8 mouse cellular contexts compared by ENCODE assay signal in genomic region chr1:155233931-155234607, GRCm38 (mm10). TPM values are rescaled to one million over a fixed set of nuclear protein-coding genes. Genes with fewer than 3 reads are reported as not detected.
DNase-seq lines count a peak whose midpoint lies in the region; ATAC-seq and TF ChIP-seq lines count a peak whose summit lies in the region.

No protein-coding gene starts in this region.

- peak; percentile 73 for DNase-seq in right cerebral cortex, adult 18-20 months
- DNase-seq in right cerebral cortex, postnatal 25 days, result no peak
- peak; percentile 51 for DNase-seq in forebrain, embryonic 10.5 days (ENCODE audit: extremely low spot score, low spot score)
- DNase-seq in lung, adult 2 months, result peak; percentile 38

- peaks cover 92% of the 10 kb centered on the region for H3K4me1 ChIP-seq in forebrain, embryonic 10.5 days
- peaks cover 95% of the 10 kb centered on the region for H3K4me1 ChIP-seq in heart, embryonic 13.5 days
- peaks cover 53% of the 10 kb centered on the region for H3K4me1 ChIP-seq in kidney, embryonic 14.5 days (ENCODE audit: control insufficient read depth, insufficient read depth, low read length)
- no peaks in the 10 kb centered on the region; the same call in 1 of the 2 replicates for H3K4me1 ChIP-seq in lung, adult 2 months (ENCODE audit: control insufficient read depth, insufficient read depth, low read length)
- H3K4me1 ChIP-seq in neural tube, embryonic 14.5 days (ENCODE audit: control insufficient read depth, insufficient read depth, low read length), result peaks cover 53% of the 10 kb centered on the region

- peak overlapping the region; percentile 75 for H3K9ac ChIP-seq in heart, embryonic 13.5 days
- peak overlapping the region; percentile 25; the same call in 1 of the 2 replicates for H3K9ac ChIP-seq in kidney, embryonic 14.5 days (ENCODE audit: low read depth, low read length)
- H3K9ac ChIP-seq in neural tube, embryonic 14.5 days (replicated peaks; ENCODE audit: low read depth, low read length), result peak overlapping the region; percentile 28; the same call in 1 of the 2 replicates

- H3K36me3 ChIP-seq in forebrain, embryonic 10.5 days (replicated peaks), result peaks cover 4% of the 10 kb centered on the region; the same call in 1 of the 2 replicates
- peaks cover 34% of the 10 kb centered on the region for H3K36me3 ChIP-seq in heart, embryonic 13.5 days
- no peaks in the 10 kb centered on the region for H3K36me3 ChIP-seq in kidney, embryonic 14.5 days (ENCODE audit: control insufficient read depth, insufficient read depth, low read length)
- H3K36me3 ChIP-seq in neural tube, embryonic 14.5 days (ENCODE audit: control insufficient read depth, insufficient read depth, low read length), result no peaks in the 10 kb centered on the region

- 0 out of 2 replicates have a peak, but pooled peaks cover 4% of the 10 kb centered on the region for H3K27me3 ChIP-seq in forebrain, embryonic 10.5 days (ENCODE audit: poor library complexity, severe bottlenecking)
- H3K27me3 ChIP-seq in heart, embryonic 13.5 days (replicated peaks), result no peaks in the 10 kb centered on the region
- no peaks in the 10 kb centered on the region for H3K27me3 ChIP-seq in kidney, embryonic 14.5 days (ENCODE audit: control insufficient read depth, insufficient read depth, low read length)
- no peaks in the 10 kb centered on the region for H3K27me3 ChIP-seq in neural tube, embryonic 14.5 days (ENCODE audit: control insufficient read depth, insufficient read depth, low read length)

- peak overlapping the region; percentile 18; the same call in 1 of the 2 replicates for H3K4me3 ChIP-seq in forebrain, embryonic 10.5 days
- H3K4me3 ChIP-seq in heart, embryonic 13.5 days, result peak overlapping the region; percentile 15; the same call in 1 of the 2 replicates
- H3K4me3 ChIP-seq in kidney, embryonic 14.5 days (ENCODE audit: low read length), result no peak overlapping the region
- no peak overlapping the region for H3K4me3 ChIP-seq in lung, adult 2 months (replicated peaks; ENCODE audit: extremely low read depth, low read depth, low read length)
- H3K4me3 ChIP-seq in neural tube, embryonic 14.5 days (ENCODE audit: low read depth, low read length), result no peak overlapping the region

- peak overlapping the region; percentile 53 for H3K4me2 ChIP-seq in heart, embryonic 13.5 days
- H3K4me2 ChIP-seq in kidney, embryonic 14.5 days (replicated peaks; ENCODE audit: low read depth, low read length), result no peak overlapping the region
- H3K4me2 ChIP-seq in neural tube, embryonic 14.5 days (ENCODE audit: low read depth, low read length), result no peak overlapping the region

- H3K9me3 ChIP-seq in forebrain, embryonic 10.5 days, result no peaks in the 10 kb centered on the region
- no peaks in the 10 kb centered on the region for H3K9me3 ChIP-seq in heart, embryonic 13.5 days
- no peaks in the 10 kb centered on the region for H3K9me3 ChIP-seq in kidney, embryonic 14.5 days (ENCODE audit: control insufficient read depth, low read length)
- H3K9me3 ChIP-seq in neural tube, embryonic 14.5 days (ENCODE audit: control insufficient read depth, low read length), result no peaks in the 10 kb centered on the region

- no peak for TF ChIP-seq CTCF in lung, adult 2 months (IDR thresholded peaks at IDR 0.05; ENCODE audit: insufficient read depth, low read length)

- WGBS in forebrain, embryonic 10.5 days, result 24% methylated on average over 14 of the region's 14 CpGs
- 28% methylated on average over 14 of the region's 14 CpGs for WGBS in heart, embryonic 13.5 days
- 26% methylated on average over 14 of the region's 14 CpGs for WGBS in kidney, embryonic 14.5 days
- WGBS in lung, adult 2 months, result 48% methylated on average over 14 of the region's 14 CpGs
- 18% methylated on average over 14 of the region's 14 CpGs for WGBS in neural tube, embryonic 14.5 days

- peak; percentile 39; the same call in 1 of the 2 replicates for ATAC-seq in heart, embryonic 13.5 days (ENCODE audit: extremely low read depth, insufficient number of reproducible peaks, low FRiP score, low TSS enrichment)
- no peak; the same call in 1 of the 2 replicates for ATAC-seq in kidney, embryonic 14.5 days (ENCODE audit: low FRiP score, low TSS enrichment)
- ATAC-seq in neural tube, embryonic 14.5 days (ENCODE audit: low read depth), result peak; percentile 66
- no peak for ATAC-seq in erythroblast, adult 5-6 weeks (replicated peaks; ENCODE audit: low FRiP score, poor library complexity, severe bottlenecking)

- peak overlapping the region; percentile 87 for H3K27ac ChIP-seq in forebrain, embryonic 10.5 days
- peak overlapping the region; percentile 98 for H3K27ac ChIP-seq in heart, embryonic 13.5 days (replicated peaks)
- peak overlapping the region; percentile 86 for H3K27ac ChIP-seq in kidney, embryonic 14.5 days (ENCODE audit: low read depth, low read length)
- peak overlapping the region; percentile 91 for H3K27ac ChIP-seq in neural tube, embryonic 14.5 days (ENCODE audit: low read depth, low read length)

- TF ChIP-seq POLR2A in lung, adult 2 months (IDR thresholded peaks at IDR 0.05; ENCODE audit: borderline replicate concordance, extremely low read depth, low read depth, low read length), result no peak

RNA-seq across cellular contexts. Expression of gene BC034090, which starts 10.2 kb away (rescaled TPM):
- polyA plus RNA-seq in forebrain, embryonic 10.5 days (2016; fragmentation: Nextera tagmentation; extraction: Ambion mirVana), result 3.6 and 4.4 TPM in 2 replicates
- polyA plus RNA-seq in heart, embryonic 13.5 days (2015; fragmentation: Nextera tagmentation; extraction: Ambion mirVana), result 7.0 and 7.6 TPM in 2 replicates
- 4.7 and 4.9 TPM in 2 replicates for polyA plus RNA-seq in kidney, embryonic 14.5 days (2014; fragmentation: Nextera tagmentation; extraction: Ambion mirVana)
- polyA plus RNA-seq in lung, adult 2 months (2012; rRNA removed), result 9.3 and 9.9 TPM in 2 replicates
- 3.8 and 4.1 TPM in 2 replicates for polyA plus RNA-seq in neural tube, embryonic 14.5 days (2014; fragmentation: Nextera tagmentation; extraction: Ambion mirVana)
- not detected in 2 replicates for total RNA-seq in erythroblast, adult 5-6 weeks (2015; ENCODE audit: low replicate concordance)
- not detected in 2 replicates for total RNA-seq in erythroblast, adult 5-6 weeks (2017; ENCODE audit: low replicate concordance)

Comparison
In these comparisons a context has a peak if more than half of its experiments do, and no peak if none do; other contexts are left out.
1. H3K4me3 ChIP-seq: peak in forebrain, embryonic 10.5 days (single experiment) and heart, embryonic 13.5 days (single experiment); none in kidney, embryonic 14.5 days (single experiment), lung, adult 2 months (single experiment) and neural tube, embryonic 14.5 days (single experiment).
2. ATAC-seq: peak in heart, embryonic 13.5 days (single experiment) and neural tube, embryonic 14.5 days (single experiment); none in kidney, embryonic 14.5 days (single experiment) and erythroblast, adult 5-6 weeks (single experiment).
3. H3K9ac ChIP-seq: peak in every context shown above with its lines; median percentile 75 in heart, embryonic 13.5 days; 28 in neural tube, embryonic 14.5 days; 25 in kidney, embryonic 14.5 days.
4. Peak in every context shown above with its lines, with median percentiles within 50 percentile points of each other: H3K27ac ChIP-seq.